Mouse (Mus musculus) kidney, postnatal 10 days (tissue): Measurements from ENCODE around the gene Mdk.
A peak's percentile ranks its signal among the peaks of the same experiment; 100 is the strongest.

Source experiments
- DNase-seq: peaks from one replicate; pipeline ENCODE4 v3.0.0; 2021; ENCODE audit warnings: mixed read lengths

Mdk gene

GRCm38 (mm10) chr2:91931328-91932159, 553 bp downstream of the Mdk start:
- DNase-seq, result peak; percentile 88

- no peak for DNase-seq
Measured at GRCm38 (mm10) chr2:91930761-91931291, 1.3 kb downstream of the Mdk start.

- peak; percentile 80 for DNase-seq
Measured at GRCm38 (mm10) chr2:91929936-91930335, 2.2 kb downstream of the Mdk start.

GRCm38 (mm10) chr2:91929455-91929854, 2.6 kb downstream of the Mdk start:
- no peak for DNase-seq

GRCm38 (mm10) chr2:91928534-91929350, 3.4 kb downstream of the Mdk start:
- no peak for DNase-seq

GRCm38 (mm10) chr2:91927826-91928533, 4.1 kb downstream of the Mdk start:
- DNase-seq, result peak; percentile 89

GRCm38 (mm10) chr2:91926949-91927348, 5.1 kb downstream of the Mdk start, which contains the start of gene Chrm4:
Gene Chrm4, plus strand, starts transcription at chr2:91927249.
- no peak for DNase-seq

GRCm38 (mm10) chr2:91925442-91925841, 6.7 kb downstream of the Mdk start:
- DNase-seq, result no peak

- no peak for DNase-seq
Measured at GRCm38 (mm10) chr2:91924726-91925125, 7.4 kb downstream of the Mdk start.

- DNase-seq, result peak; percentile 86
Measured at GRCm38 (mm10) chr2:91923415-91924337, 8.4 kb downstream of the Mdk start.

GRCm38 (mm10) chr2:91922586-91923414, 9.3 kb downstream of the Mdk start:
- DNase-seq, result no peak

GRCm38 (mm10) chr2:91921790-91922570, 10.1 kb downstream of the Mdk start:
- peak; percentile 83 for DNase-seq

GRCm38 (mm10) chr2:91921181-91921789, 10.8 kb downstream of the Mdk start:
- DNase-seq, result peak; percentile 92

- no peak for DNase-seq
Measured at GRCm38 (mm10) chr2:91920130-91920529, 12.0 kb downstream of the Mdk start.

- DNase-seq, result no peak
Measured at GRCm38 (mm10) chr2:91917096-91917495, 15.0 kb downstream of the Mdk start.

- no peak for DNase-seq
Measured at GRCm38 (mm10) chr2:91916346-91916977, 15.6 kb downstream of the Mdk start.

- no peak for DNase-seq
Measured at GRCm38 (mm10) chr2:91913328-91914110, 18.6 kb downstream of the Mdk start.

- no peak for DNase-seq
Measured at GRCm38 (mm10) chr2:91912616-91913015, 19.5 kb downstream of the Mdk start.
